Mouse (Mus musculus): ENCODE results near the gene Ly6g6c. TPM values are rescaled to one million over a fixed set of nuclear protein-coding genes. Genes with fewer than 3 reads are reported as not detected.

Ly6g6c gene
- total RNA-seq, 2 experiments from 2014 or later = not detected

Other genes with a start within 250 kb of the Ly6g6c start
- gene Stk19, start 228.4 kb upstream of the Ly6g6c start, total RNA-seq (2023) = 10 to 100 TPM; 39.4 to 40.7 TPM
- gene Dxo, start 228.4 kb upstream of the Ly6g6c start, total RNA-seq (2023) = 10 to 100 TPM; 46.2 to 53.2 TPM
- gene Skiv2l, start 215.2 kb upstream of the Ly6g6c start, total RNA-seq (2023) = 10 to 100 TPM; 83.2 to 91.6 TPM
- gene Nelfe, start 215.0 kb upstream of the Ly6g6c start, total RNA-seq (2023) = 10 to 100 TPM; 24.1 to 27.8 TPM
- gene Cfb, start 202.9 kb upstream of the Ly6g6c start, total RNA-seq (2023) = under 1 TPM; 0.64 to 0.73 TPM
- 1 to 10 TPM; 2.7 to 2.8 TPM for gene Zbtb12, start 185.9 kb upstream of the Ly6g6c start, total RNA-seq (2023)
- not detected for gene Gm20547, start 183.3 kb upstream of the Ly6g6c start, total RNA-seq (2023)
- 1 to 10 TPM in 1 of 2 experiments, under 1 TPM in 1; 0.22 to 1.6 TPM for gene C2, start 167.1 kb upstream of the Ly6g6c start, total RNA-seq (2023)
- 10 to 100 TPM; 58.0 to 71.6 TPM for gene Ehmt2, start 166.9 kb upstream of the Ly6g6c start, total RNA-seq (2023)
- under 1 TPM in 1 of 2 experiments, not detected in 1; 0.24 TPM for gene Slc44a4, start 150.9 kb upstream of the Ly6g6c start, total RNA-seq (2023)
- gene Neu1, start 134.1 kb upstream of the Ly6g6c start, total RNA-seq (2023) = 10 to 100 TPM; 71.5 to 75.3 TPM
- gene Hspa1b, start 106.2 kb upstream of the Ly6g6c start, total RNA-seq (2023) = 10 to 100 TPM in 1 of 2 experiments, 1 to 10 TPM in 1; 6.4 to 28.6 TPM
- gene Gm20481, start 95.5 kb upstream of the Ly6g6c start, total RNA-seq (2023) = not detected
- gene Hspa1a, start 93.2 kb upstream of the Ly6g6c start, total RNA-seq (2023) = 10 to 100 TPM; 14.6 to 41.1 TPM
- not detected for gene Hspa1l, start 92.7 kb upstream of the Ly6g6c start, total RNA-seq (2023)
- gene Lsm2, start 83.5 kb upstream of the Ly6g6c start, total RNA-seq (2023) = 10 to 100 TPM; 29.9 to 39.2 TPM
- gene Vars, start 64.4 kb upstream of the Ly6g6c start, total RNA-seq (2023) = 10 to 100 TPM; 61.3 to 70.3 TPM
- gene Vwa7, start 48.8 kb upstream of the Ly6g6c start, total RNA-seq (2023) = not detected
- gene Sapcd1, start 37.4 kb upstream of the Ly6g6c start, total RNA-seq (2023) = under 1 TPM; 0.82 to 0.84 TPM
- 1 to 10 TPM; 6.7 to 8.8 TPM for gene Msh5, start 18.6 kb upstream of the Ly6g6c start, total RNA-seq (2023)
- 100 to 1,000 TPM; 271 to 302 TPM for gene Clic1, start 15.4 kb upstream of the Ly6g6c start, total RNA-seq (2023)
- gene Ddah2, start 6.4 kb upstream of the Ly6g6c start, total RNA-seq (2023) = 1 to 10 TPM; 3.4 to 4.6 TPM
- under 1 TPM; 0.64 to 0.93 TPM for gene Mpig6b, start 796 bp downstream of the Ly6g6c start, total RNA-seq (2023)
- gene Ly6g6e, start 11.5 kb downstream of the Ly6g6c start, total RNA-seq (2023) = not detected
- gene Ly6g6d, start 12.7 kb downstream of the Ly6g6c start, total RNA-seq (2023) = not detected
- under 1 TPM; 0.31 to 0.55 TPM for gene Ly6g6f, start 20.2 kb downstream of the Ly6g6c start, total RNA-seq (2023)
- gene Abhd16a, start 23.9 kb downstream of the Ly6g6c start, total RNA-seq (2023) = 10 to 100 TPM; 48.8 to 54.6 TPM
- not detected for gene Ly6g5c, start 42.9 kb downstream of the Ly6g6c start, total RNA-seq (2023)
- gene Ly6g5b, start 50.0 kb downstream of the Ly6g6c start, total RNA-seq (2023) = 10 to 100 TPM; 15.2 to 16.0 TPM
- gene Gpank1, start 56.1 kb downstream of the Ly6g6c start, total RNA-seq (2023) = 10 to 100 TPM; 25.6 to 26.4 TPM
- 100 to 1,000 TPM; 171 to 190 TPM for gene Csnk2b, start 56.7 kb downstream of the Ly6g6c start, total RNA-seq (2023)
- gene D17H6S53E, start 61.0 kb downstream of the Ly6g6c start, total RNA-seq (2023) = 10 to 100 TPM; 17.0 to 23.1 TPM
- not detected for gene Apom, start 66.7 kb downstream of the Ly6g6c start, total RNA-seq (2023)
- gene Bag6, start 69.8 kb downstream of the Ly6g6c start, total RNA-seq (2023) = 100 to 1,000 TPM; 245 to 298 TPM
- gene Prrc2a, start 99.5 kb downstream of the Ly6g6c start, total RNA-seq (2023) = 100 to 1,000 TPM; 187 TPM
- gene Aif1, start 110.7 kb downstream of the Ly6g6c start, total RNA-seq (2023) = 10 to 100 TPM; 15.4 to 17.4 TPM
- gene Lst1, start 123.1 kb downstream of the Ly6g6c start, total RNA-seq (2023) = 100 to 1,000 TPM; 614 to 632 TPM
- gene Ltb, start 129.1 kb downstream of the Ly6g6c start, total RNA-seq (2023) = 10 to 100 TPM; 89.3 to 97.8 TPM
- gene Tnf, start 136.6 kb downstream of the Ly6g6c start, total RNA-seq (2023) = 10 to 100 TPM; 62.5 to 72.6 TPM
- gene Lta, start 140.0 kb downstream of the Ly6g6c start, total RNA-seq (2023) = under 1 TPM in 1 of 2 experiments, not detected in 1; 0.26 TPM
- gene Gm16181, start 155.4 kb downstream of the Ly6g6c start, total RNA-seq (2023) = under 1 TPM in 1 of 2 experiments, not detected in 1; 0.75 TPM
- 1 to 10 TPM; 2.2 to 3.4 TPM for gene Atp6v1g2, start 168.3 kb downstream of the Ly6g6c start, total RNA-seq (2023)
- 10 to 100 TPM; 21.5 to 22.1 TPM for gene Nfkbil1, start 170.4 kb downstream of the Ly6g6c start, total RNA-seq (2023)
- 100 to 1,000 TPM; 206 to 207 TPM for gene Ddx39b, start 176.4 kb downstream of the Ly6g6c start, total RNA-seq (2023)
- gene H2-D1, start 197.3 kb downstream of the Ly6g6c start, total RNA-seq (2023) = 1,000 to 10,000 TPM; 1,338 to 1,458 TPM